Mouse (Mus musculus): ENCODE results near the gene Sacs. TPM values are rescaled to one million over a fixed set of nuclear protein-coding genes. Genes with fewer than 3 reads are reported as not detected.

The Sacs gene
- polyA plus RNA-seq (2014; fragmentation: Illumina TruSeq; extraction: RNeasy Lipid Tissue Mini Kit (QIAGEN cat#74804); ENCODE audit: low read depth, low replicate concordance) = 0.62 TPM

DNA sequence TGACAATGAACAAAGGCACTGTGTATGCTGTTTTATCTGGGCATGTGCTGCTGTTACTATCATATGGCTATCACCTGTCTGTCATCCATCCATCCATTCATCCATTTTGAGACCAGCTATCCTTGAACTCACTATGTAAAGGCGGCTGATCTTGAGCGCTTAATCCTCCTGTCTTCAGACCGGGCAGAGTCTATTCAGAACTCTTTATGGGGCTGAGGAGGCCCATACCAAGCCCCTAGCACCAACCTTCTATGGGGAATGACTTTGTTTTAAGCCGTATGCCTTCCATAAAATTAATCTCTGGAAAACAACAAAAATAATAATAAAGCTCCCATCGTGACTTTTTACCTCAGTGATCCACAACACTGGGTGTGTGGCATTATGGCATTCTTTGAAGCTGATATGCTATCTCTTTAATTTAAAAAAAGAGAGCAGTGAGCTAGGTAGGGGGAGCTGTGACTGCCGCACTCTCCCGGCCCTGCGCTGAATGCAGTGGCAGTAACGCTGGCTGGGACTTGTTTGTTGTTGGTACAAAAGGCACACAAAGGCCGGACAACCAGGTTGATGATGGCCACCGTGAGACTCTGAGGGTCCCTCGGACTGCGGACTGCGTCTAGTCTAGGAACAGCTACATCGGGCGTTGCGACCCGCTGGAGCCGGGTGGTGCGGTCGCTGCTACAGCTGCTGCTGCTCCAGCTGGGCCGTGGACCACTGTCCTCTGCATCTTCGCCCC is at the start of gene Sacs:
Sacs (plus strand) TSS at position 464 of the 733 bp plus-strand sequence.

DNA sequence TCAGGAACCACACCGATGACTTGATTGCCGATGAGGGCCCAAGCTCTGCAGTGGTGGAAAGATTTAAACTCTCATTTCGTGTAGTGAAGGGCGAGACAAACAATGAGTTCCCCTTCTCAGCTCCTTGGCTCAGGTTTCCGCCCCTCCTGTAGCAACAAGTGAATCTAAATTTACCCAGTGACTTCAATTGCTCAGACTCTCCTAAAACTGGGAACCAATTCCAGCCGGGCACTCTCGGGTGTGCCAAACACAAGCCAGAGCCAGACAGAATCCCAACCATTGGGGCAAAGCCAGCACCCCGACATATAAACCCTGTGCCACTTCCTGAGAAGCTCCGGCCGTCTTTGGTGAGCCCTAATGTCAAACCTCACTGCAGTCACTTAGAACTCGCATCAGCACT is 120.1 kb downstream of the Sacs start, which contains the start of gene Sgcg:
Sgcg (minus strand) TSS at position 139 of the 400 bp plus-strand sequence.

Other genes with a start within 250 kb of the Sacs start
- 8.0 TPM for gene Tnfrsf19, start 92.0 kb upstream of the Sacs start, polyA plus RNA-seq (2014; fragmentation: Illumina TruSeq; extraction: RNeasy Lipid Tissue Mini Kit (QIAGEN cat#74804); ENCODE audit: low read depth, low replicate concordance)
- gene Sgcg, start 120.0 kb downstream of the Sacs start, polyA plus RNA-seq (2014; fragmentation: Illumina TruSeq; extraction: RNeasy Lipid Tissue Mini Kit (QIAGEN cat#74804); ENCODE audit: low read depth, low replicate concordance) = not detected
- gene Arl11, start 171.3 kb downstream of the Sacs start, polyA plus RNA-seq (2014; fragmentation: Illumina TruSeq; extraction: RNeasy Lipid Tissue Mini Kit (QIAGEN cat#74804); ENCODE audit: low read depth, low replicate concordance) = 2.6 TPM
- gene Ebpl, start 222.0 kb downstream of the Sacs start, polyA plus RNA-seq (2014; fragmentation: Illumina TruSeq; extraction: RNeasy Lipid Tissue Mini Kit (QIAGEN cat#74804); ENCODE audit: low read depth, low replicate concordance) = 3.1 TPM